Mouse (Mus musculus): Measurements from ENCODE around the gene Abca4. TPM values are rescaled to one million over a fixed set of nuclear protein-coding genes. Genes with fewer than 3 reads are reported as not detected.
A peak's percentile ranks its signal among the peaks of the same experiment; 100 is the strongest.

The Abca4 gene
- polyA plus RNA-seq, 1 experiment from 2014 or later = 1.5 TPM

- no peak overlapping the region for H3K27ac ChIP-seq (ENCODE audit: low read depth, low read length)
- no peaks in the 10 kb centered on the region for H3K9me3 ChIP-seq (ENCODE audit: control insufficient read depth, low read length)
- H3K9ac ChIP-seq (ENCODE audit: low read length) = no peak overlapping the region
- H3K4me2 ChIP-seq (ENCODE audit: low read depth, low read length, severe bottlenecking) = no peak overlapping the region
- no peaks in the 10 kb centered on the region for H3K4me1 ChIP-seq (replicated peaks; ENCODE audit: control insufficient read depth, insufficient read depth, low read length)
- DNase-seq (ENCODE audit: low spot score) = no peak
- 90% methylated on average over 8 of the region's 8 CpGs for WGBS
- ATAC-seq (replicated peaks; ENCODE audit: low FRiP score) = no peak
- no peaks in the 10 kb centered on the region for H3K27me3 ChIP-seq (ENCODE audit: control insufficient read depth, insufficient read depth, low read length)
- no peak overlapping the region for H3K4me3 ChIP-seq (ENCODE audit: low read depth, low read length)
- no peaks in the 10 kb centered on the region for H3K36me3 ChIP-seq (ENCODE audit: control insufficient read depth, insufficient read depth, low read length)
Observed at GRCm38 (mm10) chr3:122021029-122021652, 23.1 kb upstream of the Abca4 start.

- DNase-seq (ENCODE audit: low spot score) = no peak
- no peak for ATAC-seq (replicated peaks; ENCODE audit: low FRiP score)
Observed at GRCm38 (mm10) chr3:122022355-122022754, 21.9 kb upstream of the Abca4 start.

DNA sequence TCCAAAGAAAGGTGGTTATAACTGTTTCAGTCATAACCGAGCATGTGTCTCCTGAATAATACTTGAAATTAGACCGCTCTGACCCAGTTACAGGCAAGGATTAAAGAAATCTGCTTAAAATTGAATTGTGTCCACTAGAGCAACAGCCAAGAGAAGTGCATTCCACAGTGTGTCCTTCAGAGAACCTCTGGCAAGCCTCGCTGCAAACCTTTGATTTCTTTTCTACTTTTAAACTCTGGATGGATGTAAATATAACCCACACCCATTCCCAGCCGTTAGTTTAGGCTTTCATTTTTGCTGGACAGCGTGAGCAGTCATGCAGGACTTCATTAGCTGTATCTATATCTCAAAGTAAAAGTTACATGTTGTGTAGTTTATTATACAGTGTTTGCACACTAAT is 17.6 kb upstream of the Abca4 start:
- ATAC-seq (replicated peaks; ENCODE audit: low FRiP score) = no peak
- H3K4me1 ChIP-seq (replicated peaks; ENCODE audit: control insufficient read depth, insufficient read depth, low read length) = no peaks in the 10 kb centered on the region
- no peaks in the 10 kb centered on the region for H3K27me3 ChIP-seq (ENCODE audit: control insufficient read depth, insufficient read depth, low read length)
- H3K4me3 ChIP-seq (ENCODE audit: low read depth, low read length) = no peak overlapping the region
- H3K36me3 ChIP-seq (ENCODE audit: control insufficient read depth, insufficient read depth, low read length) = no peaks in the 10 kb centered on the region
- 74% methylated on average over 5 of the region's 5 CpGs for WGBS
- no peak overlapping the region for H3K4me2 ChIP-seq (ENCODE audit: low read depth, low read length, severe bottlenecking)
- no peak for DNase-seq (ENCODE audit: low spot score)
- H3K27ac ChIP-seq (ENCODE audit: low read depth, low read length) = no peak overlapping the region
- no peak overlapping the region for H3K9ac ChIP-seq (ENCODE audit: low read length)
- H3K9me3 ChIP-seq (ENCODE audit: control insufficient read depth, low read length) = no peaks in the 10 kb centered on the region

More at GRCm38 (mm10) chr3:122022355-122022754, 21.9 kb upstream of the Abca4 start:
- no peaks in the 10 kb centered on the region for H3K36me3 ChIP-seq (ENCODE audit: control insufficient read depth, insufficient read depth, low read length)
- no peak overlapping the region for H3K9ac ChIP-seq (ENCODE audit: low read length)
- no peaks in the 10 kb centered on the region for H3K9me3 ChIP-seq (ENCODE audit: control insufficient read depth, low read length)
- H3K4me1 ChIP-seq (replicated peaks; ENCODE audit: control insufficient read depth, insufficient read depth, low read length) = no peaks in the 10 kb centered on the region
- no peak overlapping the region for H3K4me3 ChIP-seq (ENCODE audit: low read depth, low read length)
- H3K4me2 ChIP-seq (ENCODE audit: low read depth, low read length, severe bottlenecking) = no peak overlapping the region
- H3K27me3 ChIP-seq (ENCODE audit: control insufficient read depth, insufficient read depth, low read length) = no peaks in the 10 kb centered on the region
- no peak overlapping the region for H3K27ac ChIP-seq (ENCODE audit: low read depth, low read length)
- 89% methylated on average over 3 of the region's 3 CpGs for WGBS

- no peak overlapping the region for H3K9ac ChIP-seq (ENCODE audit: low read length)
- no peak overlapping the region for H3K27ac ChIP-seq (ENCODE audit: low read depth, low read length)
Observed at GRCm38 (mm10) chr3:122027776-122028175, 16.5 kb upstream of the Abca4 start.

GRCm38 (mm10) chr3:122033248-122033837 is 10.9 kb upstream of the Abca4 start:
- H3K4me1 ChIP-seq (replicated peaks; ENCODE audit: control insufficient read depth, insufficient read depth, low read length) = peaks cover 2% of the 10 kb centered on the region; the same call in 1 of the 2 replicates
- no peak for ATAC-seq (replicated peaks; ENCODE audit: low FRiP score)
- H3K9ac ChIP-seq (ENCODE audit: low read length) = no peak overlapping the region
- H3K27ac ChIP-seq (ENCODE audit: low read depth, low read length) = no peak overlapping the region
- no peak overlapping the region for H3K4me2 ChIP-seq (ENCODE audit: low read depth, low read length, severe bottlenecking)
- peaks cover 2% of the 10 kb centered on the region; the same call in 1 of the 2 replicates for H3K27me3 ChIP-seq (ENCODE audit: control insufficient read depth, insufficient read depth, low read length)
- no peaks in the 10 kb centered on the region for H3K36me3 ChIP-seq (ENCODE audit: control insufficient read depth, insufficient read depth, low read length)
- WGBS = 70% methylated on average over 9 of the region's 9 CpGs
- DNase-seq (ENCODE audit: low spot score) = no peak
- H3K9me3 ChIP-seq (ENCODE audit: control insufficient read depth, low read length) = no peaks in the 10 kb centered on the region
- H3K4me3 ChIP-seq (ENCODE audit: low read depth, low read length) = no peak overlapping the region

More at GRCm38 (mm10) chr3:122027776-122028175, 16.5 kb upstream of the Abca4 start:
- no peak for ATAC-seq (replicated peaks; ENCODE audit: low FRiP score)
- H3K36me3 ChIP-seq (ENCODE audit: control insufficient read depth, insufficient read depth, low read length) = no peaks in the 10 kb centered on the region
- no peaks in the 10 kb centered on the region for H3K27me3 ChIP-seq (ENCODE audit: control insufficient read depth, insufficient read depth, low read length)
- no peaks in the 10 kb centered on the region for H3K4me1 ChIP-seq (replicated peaks; ENCODE audit: control insufficient read depth, insufficient read depth, low read length)
- H3K9me3 ChIP-seq (ENCODE audit: control insufficient read depth, low read length) = no peaks in the 10 kb centered on the region
- 92% methylated on average over 8 of the region's 8 CpGs for WGBS
- DNase-seq (ENCODE audit: low spot score) = no peak
- H3K4me2 ChIP-seq (ENCODE audit: low read depth, low read length, severe bottlenecking) = no peak overlapping the region
- no peak overlapping the region for H3K4me3 ChIP-seq (ENCODE audit: low read depth, low read length)

DNA sequence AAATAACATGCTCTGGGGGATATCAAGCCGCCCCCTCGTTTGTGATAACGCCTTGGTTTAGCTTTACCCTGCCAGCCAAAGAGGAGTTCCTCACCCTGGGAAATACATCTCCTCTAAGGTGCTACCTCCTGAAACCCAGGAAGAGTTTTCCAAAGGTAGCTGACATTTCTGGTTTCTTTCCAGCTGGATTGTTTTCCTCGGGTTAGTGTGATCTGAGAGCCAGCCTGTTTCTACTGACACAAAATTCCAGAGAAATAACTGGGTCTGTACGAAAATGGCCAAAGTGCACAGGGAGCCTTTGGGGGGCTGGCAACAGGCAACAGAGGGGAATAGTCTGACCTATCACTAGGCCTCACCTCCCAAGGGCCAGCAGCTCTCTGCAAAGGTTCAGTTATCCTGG is 10.0 kb upstream of the Abca4 start:
- Histone ChIP-seq H3K4me1 (replicated peaks; ENCODE audit: control insufficient read depth, insufficient read depth, low read length) (peaks cover 2% of the 10 kb centered on the region; the same call in 1 of the 2 replicates), H3K4me2 (ENCODE audit: low read depth, low read length, severe bottlenecking) (no peak overlapping the region), H3K27me3 (ENCODE audit: control insufficient read depth, insufficient read depth, low read length) (peaks cover 2% of the 10 kb centered on the region; the same call in 1 of the 2 replicates), H3K9me3 (ENCODE audit: control insufficient read depth, low read length) (no peaks in the 10 kb centered on the region), H3K9ac (ENCODE audit: low read length) (no peak overlapping the region), H3K36me3 (ENCODE audit: control insufficient read depth, insufficient read depth, low read length) (no peaks in the 10 kb centered on the region), H3K27ac (ENCODE audit: low read depth, low read length) (no peak overlapping the region), H3K4me3 (ENCODE audit: low read depth, low read length) (no peak overlapping the region)
- ATAC-seq (replicated peaks; ENCODE audit: low FRiP score) (no peak), DNase-seq (ENCODE audit: low spot score) (no peak)
- WGBS = 89% methylated on average over 5 of the region's 5 CpGs

GRCm38 (mm10) chr3:122035092-122035491 is 9.2 kb upstream of the Abca4 start:
- Histone ChIP-seq H3K4me1 (replicated peaks; ENCODE audit: control insufficient read depth, insufficient read depth, low read length) (peaks cover 2% of the 10 kb centered on the region; the same call in 1 of the 2 replicates), H3K4me2 (ENCODE audit: low read depth, low read length, severe bottlenecking) (no peak overlapping the region), H3K27ac (ENCODE audit: low read depth, low read length) (no peak overlapping the region), H3K27me3 (ENCODE audit: control insufficient read depth, insufficient read depth, low read length) (peaks cover 4% of the 10 kb centered on the region; the same call in 1 of the 2 replicates), H3K36me3 (ENCODE audit: control insufficient read depth, insufficient read depth, low read length) (no peaks in the 10 kb centered on the region), H3K4me3 (ENCODE audit: low read depth, low read length) (no peak overlapping the region), H3K9ac (ENCODE audit: low read length) (no peak overlapping the region), H3K9me3 (ENCODE audit: control insufficient read depth, low read length) (no peaks in the 10 kb centered on the region)
- DNase-seq (ENCODE audit: low spot score) (no peak), ATAC-seq (replicated peaks; ENCODE audit: low FRiP score) (no peak)
- 53% methylated on average over 3 of the region's 3 CpGs for WGBS

- H3K27ac ChIP-seq (ENCODE audit: low read depth, low read length) = no peak overlapping the region
- H3K9ac ChIP-seq (ENCODE audit: low read length) = no peak overlapping the region
- H3K9me3 ChIP-seq (ENCODE audit: control insufficient read depth, low read length) = no peaks in the 10 kb centered on the region
- H3K27me3 ChIP-seq (ENCODE audit: control insufficient read depth, insufficient read depth, low read length) = peaks cover 33% of the 10 kb centered on the region
- H3K4me2 ChIP-seq (ENCODE audit: low read depth, low read length, severe bottlenecking) = no peak overlapping the region
- peaks cover 19% of the 10 kb centered on the region for H3K4me1 ChIP-seq (replicated peaks; ENCODE audit: control insufficient read depth, insufficient read depth, low read length)
- ATAC-seq (replicated peaks; ENCODE audit: low FRiP score) (no peak), DNase-seq (ENCODE audit: low spot score) (no peak)
- 80% methylated on average over 6 of the region's 6 CpGs for WGBS
- no peak overlapping the region for H3K4me3 ChIP-seq (ENCODE audit: low read depth, low read length)
- H3K36me3 ChIP-seq (ENCODE audit: control insufficient read depth, insufficient read depth, low read length) = no peaks in the 10 kb centered on the region
Observed at GRCm38 (mm10) chr3:122040522-122040921, 3.7 kb upstream of the Abca4 start.

- H3K36me3 ChIP-seq (ENCODE audit: control insufficient read depth, insufficient read depth, low read length) = no peaks in the 10 kb centered on the region
- H3K9ac ChIP-seq (ENCODE audit: low read length) = no peak overlapping the region
- H3K27ac ChIP-seq (ENCODE audit: low read depth, low read length) = no peak overlapping the region
- 17% methylated on average over 8 of the region's 8 CpGs for WGBS
- H3K27me3 ChIP-seq (ENCODE audit: control insufficient read depth, insufficient read depth, low read length) = peaks cover 53% of the 10 kb centered on the region
- DNase-seq (ENCODE audit: low spot score) (peak; percentile 49), ATAC-seq (replicated peaks; ENCODE audit: low FRiP score) (no peak)
- H3K4me1 ChIP-seq (replicated peaks; ENCODE audit: control insufficient read depth, insufficient read depth, low read length) = peaks cover 28% of the 10 kb centered on the region
- H3K9me3 ChIP-seq (ENCODE audit: control insufficient read depth, low read length) = no peaks in the 10 kb centered on the region
- no peak overlapping the region for H3K4me3 ChIP-seq (ENCODE audit: low read depth, low read length)
- H3K4me2 ChIP-seq (ENCODE audit: low read depth, low read length, severe bottlenecking) = peak overlapping the region; percentile 49; the same call in 1 of the 2 replicates
Observed at GRCm38 (mm10) chr3:122043102-122043501, 1.1 kb upstream of the Abca4 start.
